Mouse (Mus musculus) stomach, postnatal 0 days (tissue): ENCODE results near the gene Aspg.

Experiments used
- CTCF ChIP-seq: IDR thresholded peaks from 2 replicates; pipeline ENCODE4 v1.5.1; 2016; ENCODE audit warnings: antibody characterized with exemption, low read depth, mild to moderate bottlenecking, moderate library complexity
- EP300 ChIP-seq: optimal IDR thresholded peaks from 2 replicates; pipeline ENCODE3; 2016; ENCODE audit warnings: antibody characterized with exemption

- TF ChIP-seq CTCF (no peak), EP300 (peak; percentile 86)
These were observed 19.4 kb downstream of the Aspg start for GRCm38 (mm10) chr12:112125903-112126302.
